Mouse (Mus musculus) hindbrain, postnatal 0 days (tissue): ENCODE measurements around the gene H2-D1. TPM values are rescaled to one million over a fixed set of nuclear protein-coding genes. Genes with fewer than 3 reads are reported as not detected.

Experiments
- ATAC-seq: fragments of 200-750 bp; cut with Nextera tagmentation; 2 replicates; pipeline ENCODE4 v1.8.0; 2017; ENCODE audit warnings: mild to moderate bottlenecking, moderate TSS enrichment, moderate library complexity
- DNase-seq: peaks from one replicate; pipeline ENCODE4 v3.0.0-alpha.2; 2015; ENCODE audit warnings: low spot score
- H3K27ac ChIP-seq: fragments of 300-500 bp; sonication (generic); 2 replicates; pipeline ENCODE4 v1.5.1; 2014; ENCODE audit warnings: mild to moderate bottlenecking
- H3K27me3 ChIP-seq: fragments of 300-500 bp; sonication (generic); 2 replicates; pipeline ENCODE4 v1.6.1; 2014; ENCODE audit warnings: low read length, mixed read lengths; ENCODE audit not compliant: insufficient read depth
- H3K36me3 ChIP-seq: fragments of 300-500 bp; sonication (generic); 2 replicates; pipeline ENCODE4 v1.6.1; 2014; ENCODE audit warnings: low read length, mixed read lengths; ENCODE audit not compliant: insufficient read depth
- H3K4me1 ChIP-seq: fragments of 300-500 bp; sonication (generic); 2 replicates; pipeline ENCODE4 v1.6.1; 2014; ENCODE audit warnings: antibody characterized with exemption, low read length, mixed read lengths; ENCODE audit not compliant: insufficient read depth
- H3K4me2 ChIP-seq: fragments of 300-500 bp; sonication (generic); 2 replicates; pipeline ENCODE4 v1.6.1; 2014; ENCODE audit warnings: low read depth, mild to moderate bottlenecking, low read length, moderate library complexity, mixed read lengths
- H3K4me3 ChIP-seq: fragments of 300-500 bp; sonication (generic); 2 replicates; pipeline ENCODE4 v1.5.1; 2014; ENCODE audit warnings: low read length
- H3K9ac ChIP-seq: fragments of 300-500 bp; sonication (generic); replicated peaks from 2 replicates; pipeline ENCODE4 v1.6.1; 2014; ENCODE audit warnings: mild to moderate bottlenecking, low read length, moderate library complexity, mixed read lengths
- H3K9me3 ChIP-seq: fragments of 300-500 bp; sonication (generic); 2 replicates; pipeline ENCODE4 v1.6.1; 2016; ENCODE audit warnings: low read length, mixed read lengths
- CTCF ChIP-seq: IDR thresholded peaks from 2 replicates; pipeline ENCODE4 v1.5.1; 2016; ENCODE audit warnings: antibody characterized with exemption, control low read depth, low read depth
- WGBS: fragments of 180-500 bp; shearing (Covaris S2); extraction: QIAGEN DNeasy Blood & Tissue Kit; methylation state at CpG from one replicate; pipeline ENCODE4 v1.1.7; 2014; 5-methylcytosine and 5-hydroxymethylcytosine counted together
- polyA plus RNA-seq: library from polyadenylated mRNA; unstranded; fragments of >200 nt; fragmentation: Nextera tagmentation; extraction: Ambion mirVana; gene quantifications from 2 replicates; pipeline ENCODE4 v1.2.1, GENCODE M21; 2015
- total RNA-seq: library from RNA; depleted of rRNA; stranded (reverse); fragments of >200 nt; gene quantifications from 2 replicates; pipeline ENCODE4 v1.2.3, GENCODE M21; 2014; rRNA removed

Gene H2-D1
- 74.3 and 83.8 TPM in 2 replicates for total RNA-seq
- polyA plus RNA-seq: 141 and 146 TPM in 2 replicates

DNA sequence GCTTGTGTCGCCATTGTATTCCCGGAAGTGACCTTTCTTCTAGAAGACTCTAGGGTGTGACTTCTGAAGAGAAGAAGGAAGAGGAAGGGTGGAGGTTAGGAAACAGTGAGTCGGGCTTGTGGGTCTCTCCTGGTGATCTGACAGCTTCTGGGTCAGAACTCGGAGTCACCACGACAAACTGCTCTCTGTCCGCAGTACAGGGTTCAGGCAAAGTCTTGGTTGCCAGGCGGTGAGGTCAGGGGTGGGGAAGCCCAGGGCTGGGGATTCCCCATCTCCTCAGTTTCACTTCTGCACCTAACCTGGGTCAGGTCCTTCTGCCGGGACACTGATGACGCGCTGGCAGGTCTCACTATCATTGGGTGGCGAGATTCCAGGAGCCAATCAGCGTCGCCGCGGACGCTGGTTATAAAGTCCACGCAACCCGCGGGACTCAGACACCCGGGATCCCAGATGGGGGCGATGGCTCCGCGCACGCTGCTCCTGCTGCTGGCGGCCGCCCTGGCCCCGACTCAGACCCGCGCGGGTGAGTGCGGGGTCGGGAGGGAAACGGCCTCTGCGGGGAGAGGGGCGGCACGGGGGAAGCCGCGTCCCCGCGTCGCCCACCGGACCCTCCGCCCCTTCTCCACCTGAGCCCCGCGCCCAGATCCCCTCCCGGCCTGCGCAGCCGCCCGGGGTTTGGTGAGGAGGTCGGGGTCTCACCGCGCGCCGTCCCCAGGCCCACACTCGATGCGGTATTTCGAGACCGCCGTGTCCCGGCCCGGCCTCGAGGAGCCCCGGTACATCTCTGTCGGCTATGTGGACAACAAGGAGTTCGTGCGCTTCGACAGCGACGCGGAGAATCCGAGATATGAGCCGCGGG, at the start of gene H2-D1:
Gene H2-D1 (plus strand): TSS at position 67 of the 859 bp plus-strand sequence.
- peak; percentile 94 for ATAC-seq
- Histone ChIP-seq H3K9ac (peak within 1 kb of the TSS; percentile 65), H3K9me3 (no peaks in the 10 kb centered on the region), H3K36me3 (no peaks in the 10 kb centered on the region), H3K4me3 (peak within 1 kb of the TSS; percentile 65), H3K27me3 (no peaks in the 10 kb centered on the region), H3K4me1 (0 out of 2 replicates have a peak, but pooled peaks cover 1% of the 10 kb centered on the region), H3K27ac (0 out of 2 replicates have a peak within 1 kb of the TSS, but pooled peaks have one; percentile 20), H3K4me2 (peak within 1 kb of the TSS; percentile 83)
- peak; percentile 96 for DNase-seq
- TF ChIP-seq CTCF: no peak
- WGBS: 2% methylated on average over 70 of the region's 73 CpGs

- Histone ChIP-seq H3K9ac (no peak overlapping the region), H3K4me3 (no peak overlapping the region), H3K27ac (no peak overlapping the region), H3K4me2 (no peak overlapping the region), H3K9me3 (no peaks in the 10 kb centered on the region), H3K36me3 (no peaks in the 10 kb centered on the region), H3K27me3 (no peaks in the 10 kb centered on the region), H3K4me1 (no peaks in the 10 kb centered on the region)
- WGBS: 93% methylated on average over 5 of the region's 5 CpGs
- ATAC-seq: no peak
- DNase-seq: no peak
- TF ChIP-seq CTCF: no peak
These were observed 49.5 kb upstream of the H2-D1 start for GRCm38 (mm10) chr17:35213071-35213470.

GRCm38 (mm10) chr17:35218516-35219193, 43.9 kb upstream of the H2-D1 start:
- Histone ChIP-seq H3K4me2 (no peak overlapping the region), H3K9me3 (no peaks in the 10 kb centered on the region), H3K27me3 (no peaks in the 10 kb centered on the region), H3K36me3 (peaks cover 12% of the 10 kb centered on the region), H3K4me1 (no peaks in the 10 kb centered on the region), H3K9ac (0 out of 2 replicates have a peak overlapping the region, but pooled peaks have one; percentile 17), H3K4me3 (no peak overlapping the region), H3K27ac (no peak overlapping the region)
- 85% methylated on average over 18 of the region's 18 CpGs for WGBS
- DNase-seq: no peak
- no peak for ATAC-seq
- TF ChIP-seq CTCF: no peak

DNA sequence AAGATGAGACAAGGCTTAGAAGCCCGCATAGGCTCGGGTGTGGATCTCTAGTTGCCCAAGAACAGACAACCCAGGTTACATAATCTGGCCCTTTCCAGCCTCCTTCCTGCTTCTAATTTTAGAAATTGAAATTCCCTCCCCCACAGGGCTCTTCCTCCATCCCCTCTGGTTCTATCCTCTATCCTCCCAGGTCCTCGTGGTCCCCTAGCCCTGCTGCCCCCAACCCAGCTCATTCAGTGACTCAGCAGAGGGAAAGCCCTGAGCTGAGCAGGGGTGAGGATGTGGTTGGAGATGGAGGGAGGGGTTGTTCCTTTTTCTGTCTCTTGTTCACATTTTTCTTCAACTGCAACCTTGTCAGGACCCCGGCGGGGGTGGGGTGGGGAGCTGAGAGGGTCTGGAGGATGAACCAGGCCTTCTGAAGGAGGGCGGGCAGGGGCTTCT, 42.9 kb upstream of the H2-D1 start:
- no peak for TF ChIP-seq CTCF
- Histone ChIP-seq H3K4me2 (no peak overlapping the region), H3K27me3 (no peaks in the 10 kb centered on the region), H3K27ac (no peak overlapping the region), H3K9ac (no peak overlapping the region), H3K9me3 (no peaks in the 10 kb centered on the region), H3K4me1 (no peaks in the 10 kb centered on the region), H3K36me3 (peaks cover 12% of the 10 kb centered on the region), H3K4me3 (no peak overlapping the region)
- ATAC-seq: no peak
- DNase-seq: no peak
- WGBS: 91% methylated on average over 6 of the region's 6 CpGs

DNA sequence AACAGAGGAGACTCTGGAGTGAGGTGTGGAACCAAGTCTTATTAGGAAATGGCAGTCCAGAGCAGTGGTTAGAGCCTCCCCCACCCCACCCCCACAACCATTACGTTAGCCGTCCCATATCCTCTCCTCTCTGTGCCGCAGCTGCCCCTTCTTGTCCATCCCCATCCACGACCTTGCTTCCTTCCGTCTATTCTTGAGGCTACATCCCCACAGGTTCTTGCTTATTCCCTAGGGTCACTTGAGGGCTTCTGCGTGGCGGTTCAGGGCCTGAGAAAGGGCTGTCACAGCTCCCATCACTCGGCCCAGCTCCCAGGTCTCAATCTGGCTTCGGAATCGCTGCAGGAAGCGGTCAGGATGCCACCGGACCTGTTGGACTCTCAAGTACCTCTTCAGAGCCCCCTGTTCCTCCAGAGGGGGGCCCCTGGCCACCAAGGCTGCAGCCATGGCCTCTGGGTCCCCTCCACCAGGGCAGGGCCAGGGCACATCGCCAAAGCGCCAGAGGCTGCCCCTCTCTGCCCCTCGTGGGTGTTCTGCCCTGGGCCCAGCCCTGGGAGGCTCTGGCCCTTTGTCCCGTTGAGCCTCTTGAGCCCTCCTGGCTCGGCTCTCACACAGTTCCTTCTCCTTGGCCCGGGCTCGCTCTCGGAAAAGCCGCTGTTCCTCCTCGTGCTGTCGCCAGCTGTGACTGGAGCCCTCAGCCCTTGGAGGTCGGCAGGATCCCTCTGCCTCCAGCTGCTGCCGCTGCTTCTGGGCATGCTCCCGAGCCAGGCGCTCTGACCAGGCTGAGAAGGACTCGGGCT, 42.2 kb upstream of the H2-D1 start, which contains the start of gene Gm16181:
Gene Gm16181 (plus strand): TSS at position 679 of the 797 bp plus-strand sequence.
- no peak within 1 kb of the TSS for H3K27ac ChIP-seq
- DNase-seq (no peak), ATAC-seq (no peak)
- no peak for TF ChIP-seq CTCF
- 75% methylated on average over 28 of the region's 28 CpGs for WGBS
- no peak within 1 kb of the TSS for H3K4me2 ChIP-seq
- peaks cover 12% of the 10 kb centered on the region for H3K36me3 ChIP-seq
- H3K27me3 ChIP-seq: no peaks in the 10 kb centered on the region
- H3K9ac ChIP-seq: no peak within 1 kb of the TSS
- H3K4me3 ChIP-seq: no peak within 1 kb of the TSS
- no peaks in the 10 kb centered on the region for H3K4me1 ChIP-seq
- no peaks in the 10 kb centered on the region for H3K9me3 ChIP-seq

DNA sequence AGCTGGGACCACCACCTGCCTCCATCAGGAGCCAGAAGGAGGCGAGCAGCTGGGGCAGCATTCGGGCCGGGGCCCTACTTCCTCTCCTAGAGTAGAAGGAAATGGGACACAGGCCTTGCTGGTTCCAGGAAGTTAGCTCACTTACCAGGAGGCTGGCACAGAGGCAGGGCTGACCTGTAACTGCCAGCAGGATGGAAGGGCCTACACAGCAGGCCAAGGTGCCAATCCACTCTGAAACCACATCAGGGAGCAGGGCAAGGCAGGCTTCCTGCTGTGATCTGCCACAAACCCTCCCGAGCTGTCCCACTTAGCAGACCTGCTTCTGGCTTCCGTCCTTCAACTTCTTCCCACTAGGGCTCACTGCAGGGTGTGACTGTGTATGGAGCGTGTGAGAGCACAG, 40.2 kb upstream of the H2-D1 start:
- H3K9me3 ChIP-seq: no peaks in the 10 kb centered on the region
- H3K36me3 ChIP-seq: peaks cover 18% of the 10 kb centered on the region
- H3K9ac ChIP-seq: no peak overlapping the region
- no peak overlapping the region for H3K4me3 ChIP-seq
- H3K27me3 ChIP-seq: no peaks in the 10 kb centered on the region
- DNase-seq (no peak), ATAC-seq (no peak)
- no peak for TF ChIP-seq CTCF
- H3K4me1 ChIP-seq: no peaks in the 10 kb centered on the region
- H3K4me2 ChIP-seq: no peak overlapping the region
- no peak overlapping the region for H3K27ac ChIP-seq
- 70% methylated on average over 6 of the region's 6 CpGs for WGBS
